Mouse (Mus musculus): Measurements from ENCODE around the gene 1810065E05Rik. TPM values are rescaled to one million over a fixed set of nuclear protein-coding genes. Genes with fewer than 3 reads are reported as not detected.

1810065E05Rik gene
- total RNA-seq (2014; rRNA removed) (not detected in 2 replicates), polyA plus RNA-seq (2012; rRNA removed) (0.22 TPM in 1 of 2 replicates, not detected in the other)

DNA sequence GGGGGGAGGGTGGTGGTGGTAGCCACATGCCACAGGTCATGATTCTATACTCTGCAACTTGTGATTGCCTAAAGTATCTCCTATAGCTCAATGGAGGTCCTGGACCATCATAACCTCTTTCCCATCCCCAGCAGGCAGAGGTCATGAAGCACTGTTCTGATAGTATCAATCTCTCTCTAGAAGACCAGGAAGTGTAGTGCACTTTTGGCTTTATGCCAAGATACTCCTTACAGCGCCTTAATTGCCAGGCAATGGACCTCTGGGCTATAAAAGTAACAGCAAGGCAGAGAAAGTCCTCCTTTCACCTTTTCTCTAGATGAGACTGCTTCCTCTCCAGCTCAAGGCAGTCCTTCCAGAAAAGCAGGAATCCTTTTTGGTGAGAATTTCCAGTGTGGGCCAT lies at the start of gene 1810065E05Rik:
1810065E05Rik (plus strand) TSS at position 297 of the 400 bp plus-strand sequence.
- Histone ChIP-seq H3K4me1 (ENCODE audit: control insufficient read depth, insufficient read depth, low read length) (no peaks in the 10 kb centered on the region), H3K79me2 (ENCODE audit: control insufficient read depth, insufficient read depth, low read length) (no peaks in the 10 kb centered on the region), H3K4me3 (ENCODE audit: insufficient read depth, low read depth, low read length) (no peak within 1 kb of the TSS), H3K27ac (replicated peaks; ENCODE audit: insufficient read depth, low read depth, low read length) (no peak within 1 kb of the TSS), H3K27me3 (ENCODE audit: control insufficient read depth, insufficient read depth, low read length) (no peaks in the 10 kb centered on the region), H3K9ac (ENCODE audit: low read depth, low read length) (no peak within 1 kb of the TSS), H3K36me3 (ENCODE audit: control insufficient read depth, insufficient read depth, low read length) (no peaks in the 10 kb centered on the region)
- TF ChIP-seq CTCF (IDR thresholded peaks at IDR 0.05; ENCODE audit: low read depth, low read length) (no peak), POLR2A (IDR thresholded peaks at IDR 0.05; ENCODE audit: extremely low read depth, insufficient read depth, low read length) (no peak)
- no peak for DNase-seq (ENCODE audit: extremely low read depth, low read depth, low spot score)
- WGBS, result 43% methylated on average over 1 of the region's 1 CpGs

DNA sequence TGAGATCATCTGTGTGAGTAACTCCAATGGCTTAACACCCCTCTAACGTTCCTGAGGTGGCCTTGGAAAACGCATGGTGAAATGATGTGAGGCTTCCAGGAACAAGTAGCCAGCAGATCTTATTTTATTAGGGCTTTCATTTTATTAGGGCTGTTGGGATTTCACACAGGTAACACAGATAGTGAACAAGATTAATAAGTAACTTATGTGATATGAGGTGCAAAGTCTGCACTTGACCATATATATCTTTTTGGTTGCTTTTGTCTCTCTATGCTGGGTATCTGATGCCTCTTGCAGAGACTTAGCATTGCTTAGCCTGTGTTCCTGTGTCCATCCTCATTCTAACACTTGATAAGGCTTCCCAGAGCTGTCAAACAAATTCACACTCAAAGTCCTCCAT lies 43.6 kb upstream of the 1810065E05Rik start:
- no peak overlapping the region for H3K4me3 ChIP-seq (ENCODE audit: insufficient read depth, low read depth, low read length)
- no peaks in the 10 kb centered on the region for H3K36me3 ChIP-seq (ENCODE audit: control insufficient read depth, insufficient read depth, low read length)
- no peaks in the 10 kb centered on the region for H3K4me1 ChIP-seq (ENCODE audit: control insufficient read depth, insufficient read depth, low read length)
- TF ChIP-seq CTCF (IDR thresholded peaks at IDR 0.05; ENCODE audit: low read depth, low read length), result no peak
- no peak for TF ChIP-seq POLR2A (IDR thresholded peaks at IDR 0.05; ENCODE audit: extremely low read depth, insufficient read depth, low read length)
- H3K27me3 ChIP-seq (ENCODE audit: control insufficient read depth, insufficient read depth, low read length), result no peaks in the 10 kb centered on the region
- no peaks in the 10 kb centered on the region for H3K79me2 ChIP-seq (ENCODE audit: control insufficient read depth, insufficient read depth, low read length)
- no peak for DNase-seq (ENCODE audit: extremely low read depth, low read depth, low spot score)
- no peak overlapping the region for H3K27ac ChIP-seq (replicated peaks; ENCODE audit: insufficient read depth, low read depth, low read length)
- no peak overlapping the region for H3K9ac ChIP-seq (ENCODE audit: low read depth, low read length)
- 61% methylated on average over 2 of the region's 2 CpGs for WGBS

DNA sequence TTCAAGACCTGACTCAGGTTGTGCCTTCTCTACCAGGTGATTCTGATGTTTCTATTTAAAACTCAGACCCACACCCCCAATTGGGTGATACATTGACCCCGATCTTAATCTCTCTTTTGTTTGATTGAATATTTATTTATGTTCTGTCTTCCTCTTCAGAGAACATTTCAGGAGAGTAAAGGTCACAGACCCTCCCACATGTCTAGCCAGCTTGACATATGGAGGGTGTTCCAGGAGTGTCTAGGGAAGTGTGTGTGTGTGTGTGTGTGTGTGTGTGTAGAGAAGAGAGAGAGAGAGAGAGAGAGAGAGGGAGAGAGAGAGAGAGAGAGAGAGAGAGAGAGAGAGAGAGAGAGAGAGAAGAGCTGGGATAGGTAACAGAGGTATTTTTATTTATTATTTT lies 43.2 kb upstream of the 1810065E05Rik start:
- Histone ChIP-seq H3K27me3 (ENCODE audit: control insufficient read depth, insufficient read depth, low read length) (no peaks in the 10 kb centered on the region), H3K4me1 (ENCODE audit: control insufficient read depth, insufficient read depth, low read length) (no peaks in the 10 kb centered on the region), H3K79me2 (ENCODE audit: control insufficient read depth, insufficient read depth, low read length) (no peaks in the 10 kb centered on the region), H3K9ac (ENCODE audit: low read depth, low read length) (no peak overlapping the region), H3K27ac (replicated peaks; ENCODE audit: insufficient read depth, low read depth, low read length) (no peak overlapping the region), H3K4me3 (ENCODE audit: insufficient read depth, low read depth, low read length) (no peak overlapping the region), H3K36me3 (ENCODE audit: control insufficient read depth, insufficient read depth, low read length) (no peaks in the 10 kb centered on the region)
- TF ChIP-seq CTCF (IDR thresholded peaks at IDR 0.05; ENCODE audit: low read depth, low read length), result no peak
- TF ChIP-seq POLR2A (IDR thresholded peaks at IDR 0.05; ENCODE audit: extremely low read depth, insufficient read depth, low read length), result no peak
- no peak for DNase-seq (ENCODE audit: extremely low read depth, low read depth, low spot score)
- WGBS, result 22% methylated on average over 1 of the region's 1 CpGs

DNA sequence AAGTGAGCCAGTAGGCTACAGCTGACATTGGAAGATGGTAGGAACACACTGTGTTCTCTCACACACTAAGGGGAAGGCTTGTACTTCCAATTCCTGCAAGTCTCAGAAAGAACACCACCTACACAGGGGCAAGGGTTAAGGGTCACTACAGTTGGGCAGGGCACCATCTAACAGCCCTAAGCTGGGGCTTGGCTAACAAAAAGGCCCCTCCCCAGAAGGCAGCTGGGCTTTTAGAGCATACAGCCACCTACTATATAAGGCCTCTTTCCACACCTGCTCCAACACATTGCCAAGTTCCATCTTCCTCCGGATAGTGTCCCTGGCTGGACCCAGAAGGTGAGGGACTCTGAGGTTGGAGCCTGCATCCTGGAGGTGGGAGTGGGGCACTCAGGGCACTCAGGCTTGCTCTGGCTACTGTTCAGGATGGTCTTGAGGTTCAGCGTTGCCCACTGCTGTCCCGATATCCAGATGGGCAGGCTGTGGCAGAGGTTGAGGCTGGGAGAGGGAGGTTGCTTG lies 42.1 kb upstream of the 1810065E05Rik start, which contains the start of gene Lypd8:
Lypd8 (plus strand) TSS at position 281 of the 516 bp plus-strand sequence.
- H3K4me1 ChIP-seq (ENCODE audit: control insufficient read depth, insufficient read depth, low read length), result no peaks in the 10 kb centered on the region
- no peak for DNase-seq (ENCODE audit: extremely low read depth, low read depth, low spot score)
- H3K27ac ChIP-seq (replicated peaks; ENCODE audit: insufficient read depth, low read depth, low read length), result no peak within 1 kb of the TSS
- H3K4me3 ChIP-seq (ENCODE audit: insufficient read depth, low read depth, low read length), result no peak within 1 kb of the TSS
- 84% methylated on average over 3 of the region's 3 CpGs for WGBS
- no peak for TF ChIP-seq CTCF (IDR thresholded peaks at IDR 0.05; ENCODE audit: low read depth, low read length)
- no peak for TF ChIP-seq POLR2A (IDR thresholded peaks at IDR 0.05; ENCODE audit: extremely low read depth, insufficient read depth, low read length)
- no peaks in the 10 kb centered on the region for H3K36me3 ChIP-seq (ENCODE audit: control insufficient read depth, insufficient read depth, low read length)
- H3K27me3 ChIP-seq (ENCODE audit: control insufficient read depth, insufficient read depth, low read length), result no peaks in the 10 kb centered on the region
- no peak within 1 kb of the TSS for H3K9ac ChIP-seq (ENCODE audit: low read depth, low read length)
- no peaks in the 10 kb centered on the region for H3K79me2 ChIP-seq (ENCODE audit: control insufficient read depth, insufficient read depth, low read length)

DNA sequence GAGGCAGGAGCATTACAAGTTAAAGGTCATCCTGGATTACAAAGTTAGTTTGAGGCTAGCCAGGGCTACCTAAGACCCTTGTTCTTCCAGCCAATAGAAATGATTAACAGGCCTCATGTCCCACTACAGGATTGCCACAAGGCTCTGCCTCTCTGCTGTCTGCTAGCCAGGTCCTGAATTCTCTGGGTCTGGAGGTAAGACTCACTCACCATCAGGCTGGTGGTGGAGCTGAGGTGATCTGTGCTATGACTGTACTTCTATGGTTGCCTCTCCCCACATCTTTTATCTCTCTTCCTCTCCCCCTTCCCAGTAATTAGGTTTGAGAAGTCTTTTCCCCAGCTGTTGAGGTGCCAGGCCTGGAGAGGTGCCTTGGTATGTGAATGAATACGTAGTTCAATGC lies 41.4 kb upstream of the 1810065E05Rik start:
- TF ChIP-seq CTCF (IDR thresholded peaks at IDR 0.05; ENCODE audit: low read depth, low read length), result no peak
- no peak for TF ChIP-seq POLR2A (IDR thresholded peaks at IDR 0.05; ENCODE audit: extremely low read depth, insufficient read depth, low read length)
- no peaks in the 10 kb centered on the region for H3K79me2 ChIP-seq (ENCODE audit: control insufficient read depth, insufficient read depth, low read length)
- no peaks in the 10 kb centered on the region for H3K27me3 ChIP-seq (ENCODE audit: control insufficient read depth, insufficient read depth, low read length)
- H3K36me3 ChIP-seq (ENCODE audit: control insufficient read depth, insufficient read depth, low read length), result no peaks in the 10 kb centered on the region
- DNase-seq (ENCODE audit: extremely low read depth, low read depth, low spot score), result no peak
- no peak overlapping the region for H3K27ac ChIP-seq (replicated peaks; ENCODE audit: insufficient read depth, low read depth, low read length)
- no peak overlapping the region for H3K4me3 ChIP-seq (ENCODE audit: insufficient read depth, low read depth, low read length)
- H3K4me1 ChIP-seq (ENCODE audit: control insufficient read depth, insufficient read depth, low read length), result no peaks in the 10 kb centered on the region
- 92% methylated on average over 1 of the region's 1 CpGs for WGBS
- H3K9ac ChIP-seq (ENCODE audit: low read depth, low read length), result no peak overlapping the region

DNA sequence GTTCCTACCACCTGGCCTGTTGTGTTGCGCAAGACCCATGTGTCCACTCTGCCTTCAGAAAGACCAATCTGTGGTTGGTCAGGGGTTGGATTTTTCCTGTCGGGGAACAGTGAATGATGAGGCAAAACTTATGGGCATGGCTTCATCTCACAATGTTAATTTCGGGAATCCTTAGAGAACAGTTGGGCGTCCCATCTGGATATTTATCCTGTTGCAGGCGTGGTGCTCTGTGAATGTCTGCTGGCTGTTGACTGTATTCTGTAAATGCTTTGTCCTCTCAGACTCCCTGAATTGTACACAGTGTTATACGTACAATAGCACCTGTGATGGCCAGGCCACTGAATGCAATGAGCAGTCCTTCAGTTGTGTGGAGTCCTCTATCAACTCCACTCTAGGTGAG lies 38.4 kb upstream of the 1810065E05Rik start:
- H3K79me2 ChIP-seq (ENCODE audit: control insufficient read depth, insufficient read depth, low read length), result no peaks in the 10 kb centered on the region
- H3K9ac ChIP-seq (ENCODE audit: low read depth, low read length), result no peak overlapping the region
- no peaks in the 10 kb centered on the region for H3K4me1 ChIP-seq (ENCODE audit: control insufficient read depth, insufficient read depth, low read length)
- 94% methylated on average over 6 of the region's 6 CpGs for WGBS
- H3K4me3 ChIP-seq (ENCODE audit: insufficient read depth, low read depth, low read length), result no peak overlapping the region
- no peak overlapping the region for H3K27ac ChIP-seq (replicated peaks; ENCODE audit: insufficient read depth, low read depth, low read length)
- H3K27me3 ChIP-seq (ENCODE audit: control insufficient read depth, insufficient read depth, low read length), result no peaks in the 10 kb centered on the region
- no peak for DNase-seq (ENCODE audit: extremely low read depth, low read depth, low spot score)
- TF ChIP-seq CTCF (IDR thresholded peaks at IDR 0.05; ENCODE audit: low read depth, low read length) (no peak), POLR2A (IDR thresholded peaks at IDR 0.05; ENCODE audit: extremely low read depth, insufficient read depth, low read length) (no peak)
- H3K36me3 ChIP-seq (ENCODE audit: control insufficient read depth, insufficient read depth, low read length), result no peaks in the 10 kb centered on the region
